Mouse (Mus musculus): ENCODE data around the gene Mutyh.

GRCm38 (mm10) chr4:116820902-116821693 is 13.6 kb downstream of the Mutyh start:
- TF ChIP-seq CTCF (IDR thresholded peaks at IDR 0.05; ENCODE audit: low read depth) (no peak), EP300 (IDR thresholded peaks at IDR 0.05; ENCODE audit: low read depth) (no peak)
